Mouse (Mus musculus) cerebellum, adult 11 months (tissue): ENCODE data around the gene Reps2.

Experiments
- DNase-seq: peaks from one replicate; pipeline ENCODE4 v3.0.0; 2022

Reps2 gene

GRCm38 (mm10) chrX:162470213-162470612, 173.2 kb downstream of the Reps2 start:
- DNase-seq, result no peak

GRCm38 (mm10) chrX:162462156-162462555, 181.3 kb downstream of the Reps2 start:
- DNase-seq, result no peak

- no peak for DNase-seq
Measured at GRCm38 (mm10) chrX:162456445-162456844, 187.0 kb downstream of the Reps2 start.

GRCm38 (mm10) chrX:162455364-162455763, 188.1 kb downstream of the Reps2 start:
- DNase-seq, result no peak

GRCm38 (mm10) chrX:162453821-162454402, 189.5 kb downstream of the Reps2 start:
- DNase-seq, result no peak

GRCm38 (mm10) chrX:162452642-162453041, 190.8 kb downstream of the Reps2 start:
- DNase-seq, result no peak

GRCm38 (mm10) chrX:162447974-162448373, 195.5 kb downstream of the Reps2 start:
- DNase-seq, result no peak

- DNase-seq, result no peak
Measured at GRCm38 (mm10) chrX:162446678-162447318, 196.7 kb downstream of the Reps2 start.

GRCm38 (mm10) chrX:162443387-162443786, 200.1 kb downstream of the Reps2 start:
- no peak for DNase-seq

GRCm38 (mm10) chrX:162442970-162443369, 200.5 kb downstream of the Reps2 start:
- no peak for DNase-seq

GRCm38 (mm10) chrX:162432776-162433543, 210.5 kb downstream of the Reps2 start:
- DNase-seq, result no peak

- no peak for DNase-seq
Measured at GRCm38 (mm10) chrX:162427698-162428097, 215.8 kb downstream of the Reps2 start.

GRCm38 (mm10) chrX:162419431-162419830, 224.0 kb downstream of the Reps2 start:
- no peak for DNase-seq

GRCm38 (mm10) chrX:162413124-162413523, 230.3 kb downstream of the Reps2 start:
- no peak for DNase-seq

GRCm38 (mm10) chrX:162407291-162407690, 236.2 kb downstream of the Reps2 start:
- no peak for DNase-seq

- DNase-seq, result no peak
Measured at GRCm38 (mm10) chrX:162402487-162402886, 241.0 kb downstream of the Reps2 start.

GRCm38 (mm10) chrX:162380730-162381129, 262.7 kb downstream of the Reps2 start:
- no peak for DNase-seq

- DNase-seq, result no peak
Measured at GRCm38 (mm10) chrX:162363206-162363605, 280.2 kb downstream of the Reps2 start.
